Mouse (Mus musculus) central nervous system, embryonic 18 days (tissue): ENCODE measurements around the gene Smchd1. TPM values are rescaled to one million over a fixed set of nuclear protein-coding genes. Genes with fewer than 3 reads are reported as not detected.

Source experiments
- polyA plus RNA-seq: library from polyadenylated mRNA; depleted of rRNA; stranded (reverse); fragments of >200 nt; gene quantifications from 2 replicates; pipeline ENCODE4 v1.2.3, GENCODE M21; 2012; rRNA removed

Gene Smchd1
- 33.5 and 35.1 TPM in 2 replicates for polyA plus RNA-seq

GRCm38 (mm10) chr17:71474762-71475704, at the start of gene Smchd1:
Gene Smchd1 (minus strand): TSS chr17:71475343.

GRCm38 (mm10) chr17:71459818-71460217, 15.3 kb downstream of the Smchd1 start, which contains the start of gene Gm4707:
Gene Gm4707 (minus strand): TSS chr17:71459918.

GRCm38 (mm10) chr17:71311340-71312171, 163.6 kb downstream of the Smchd1 start, which contains the start of gene Emilin2:
Gene Emilin2 (minus strand): TSS chr17:71311978.

Other genes with a start within 250 kb of the Smchd1 start
- 1.2 and 2.0 TPM in 2 replicates for gene Emilin2, start 163.4 kb downstream of the Smchd1 start, polyA plus RNA-seq
- 0.58 and 1.2 TPM in 2 replicates for gene Gm4707, start 15.4 kb downstream of the Smchd1 start, polyA plus RNA-seq
- gene Ndc80, start 51.5 kb upstream of the Smchd1 start, polyA plus RNA-seq = 2.9 and 3.2 TPM in 2 replicates
- 1.2 and 1.7 TPM in 2 replicates for gene Spdya, start 76.7 kb upstream of the Smchd1 start, polyA plus RNA-seq
- gene Wdr43, start 140.6 kb upstream of the Smchd1 start, polyA plus RNA-seq = 30.0 and 32.7 TPM in 2 replicates
- gene Togaram2, start 197.9 kb upstream of the Smchd1 start, polyA plus RNA-seq = 1.6 TPM in 2 replicates